Mouse (Mus musculus) heart, embryonic 16.5 days (tissue): Measurements from ENCODE around the gene Ppp1r32. TPM values are rescaled to one million over a fixed set of nuclear protein-coding genes. Genes with fewer than 3 reads are reported as not detected.
A peak's percentile ranks its signal among the peaks of the same experiment; 100 is the strongest.

ENCODE experiments used
- ATAC-seq: fragments of 200-750 bp; cut with Nextera tagmentation; replicated peaks from 2 replicates; pipeline ENCODE4 v1.8.0; 2017; ENCODE audit warnings: moderate number of reproducible peaks; ENCODE audit not compliant: insufficient read depth, low FRiP score; ENCODE audit errors: extremely low read depth
- H3K27ac ChIP-seq: fragments of 300-500 bp; sonication (generic); 2 replicates; pipeline ENCODE4 v1.5.1; 2014; ENCODE audit warnings: mild to moderate bottlenecking, low read length, control low read depth, moderate library complexity
- H3K27me3 ChIP-seq: fragments of 300-500 bp; sonication (generic); 2 replicates; pipeline ENCODE4 v1.6.1; 2014; ENCODE audit warnings: low read length, mixed read lengths; ENCODE audit not compliant: control insufficient read depth, insufficient read depth
- H3K36me3 ChIP-seq: fragments of 300-500 bp; sonication (generic); 2 replicates; pipeline ENCODE4 v1.6.1; 2014; ENCODE audit not compliant: control insufficient read depth, insufficient read depth
- H3K4me1 ChIP-seq: fragments of 300-500 bp; sonication (generic); 2 replicates; pipeline ENCODE4 v1.6.1; 2014; ENCODE audit warnings: low read length, mixed read lengths; ENCODE audit not compliant: control insufficient read depth, insufficient read depth
- H3K4me2 ChIP-seq: fragments of 300-500 bp; sonication (generic); 2 replicates; pipeline ENCODE4 v1.6.1; 2014; ENCODE audit warnings: low read depth, mild to moderate bottlenecking, control low read depth, low read length
- H3K4me3 ChIP-seq: fragments of 300-500 bp; sonication (generic); 2 replicates; pipeline ENCODE4 v1.5.1; 2014; ENCODE audit warnings: mild to moderate bottlenecking, control low read depth, low read length
- H3K9ac ChIP-seq: fragments of 300-500 bp; sonication (generic); 2 replicates; pipeline ENCODE4 v1.6.1; 2014; ENCODE audit warnings: low read length, control low read depth
- H3K9me3 ChIP-seq: fragments of 300-500 bp; sonication (generic); replicated peaks from 2 replicates; pipeline ENCODE4 v1.6.1; 2016; ENCODE audit warnings: low read length; ENCODE audit not compliant: control insufficient read depth
- WGBS: fragments of 180-500 bp; shearing (Covaris S2); extraction: QIAGEN DNeasy Blood & Tissue Kit; methylation state at CpG from one replicate; pipeline ENCODE4 v1.1.7; 2014; 5-methylcytosine and 5-hydroxymethylcytosine counted together
- polyA plus RNA-seq: library from polyadenylated mRNA; unstranded; fragments of >200 nt; fragmentation: Nextera tagmentation; extraction: Ambion mirVana; gene quantifications from 2 replicates; pipeline ENCODE4 v1.2.1, GENCODE M21; 2015

Gene Ppp1r32
- polyA plus RNA-seq, 1 experiment from 2014 or later: 0.13 TPM

DNA sequence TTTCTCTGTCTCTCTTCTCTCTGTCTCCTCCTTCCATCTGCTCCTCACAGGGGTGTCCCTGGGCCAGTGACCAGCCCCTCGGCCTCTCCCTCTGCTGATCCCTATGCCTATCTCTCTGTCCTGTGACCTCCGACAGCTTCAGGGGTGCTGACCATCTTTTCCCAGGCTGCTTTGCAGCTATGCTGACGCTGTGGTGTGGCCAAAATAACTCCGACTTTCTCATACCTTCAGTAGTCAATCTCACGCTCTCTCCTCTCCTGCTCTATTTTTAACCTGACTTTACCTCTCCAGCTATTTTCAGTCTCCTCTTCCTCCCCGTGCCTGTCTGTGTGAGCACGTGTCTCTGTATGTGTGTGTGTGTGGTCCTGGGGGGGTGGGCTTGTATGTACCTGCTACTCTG is 49.5 kb downstream of the Ppp1r32 start:
- H3K4me1 ChIP-seq: peaks cover 30% of the 10 kb centered on the region
- peak overlapping the region; percentile 13; the same call in 1 of the 2 replicates for H3K4me2 ChIP-seq
- no peak overlapping the region; the same call in 1 of the 2 replicates for H3K9ac ChIP-seq
- H3K9me3 ChIP-seq: no peaks in the 10 kb centered on the region
- WGBS: 39% methylated on average over 7 of the region's 7 CpGs
- H3K4me3 ChIP-seq: no peak overlapping the region
- peak overlapping the region; percentile 75 for H3K27ac ChIP-seq
- 0 out of 2 replicates have a peak, but pooled peaks have one; percentile 7 for ATAC-seq
- no peaks in the 10 kb centered on the region for H3K36me3 ChIP-seq
- no peaks in the 10 kb centered on the region for H3K27me3 ChIP-seq

DNA sequence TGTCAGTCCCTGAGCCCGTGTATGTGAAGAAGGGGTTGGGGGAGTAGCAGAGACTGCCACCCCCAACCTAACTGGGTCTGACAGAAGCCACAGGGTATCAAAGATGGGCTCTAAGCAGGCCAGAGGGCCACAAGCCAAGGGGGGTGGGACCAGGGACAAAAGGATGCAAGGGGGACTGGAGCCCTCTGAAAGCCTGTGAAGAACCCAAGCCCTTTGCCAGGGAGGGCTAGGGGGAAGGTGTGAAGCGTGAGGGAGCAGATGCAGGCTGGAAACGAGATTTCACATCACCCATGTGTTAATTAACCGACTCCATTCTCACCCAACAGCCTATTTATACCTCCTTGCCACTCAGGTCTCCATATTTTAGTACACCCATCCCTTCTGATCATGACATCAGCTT is 50.9 kb downstream of the Ppp1r32 start:
- no peak overlapping the region for H3K4me2 ChIP-seq
- H3K9ac ChIP-seq: no peak overlapping the region
- H3K27ac ChIP-seq: no peak overlapping the region
- H3K36me3 ChIP-seq: no peaks in the 10 kb centered on the region
- peaks cover 36% of the 10 kb centered on the region for H3K4me1 ChIP-seq
- H3K27me3 ChIP-seq: peaks cover 3% of the 10 kb centered on the region
- WGBS: 50% methylated on average over 4 of the region's 4 CpGs
- no peak overlapping the region for H3K4me3 ChIP-seq
- ATAC-seq: no peak
- no peaks in the 10 kb centered on the region for H3K9me3 ChIP-seq

DNA sequence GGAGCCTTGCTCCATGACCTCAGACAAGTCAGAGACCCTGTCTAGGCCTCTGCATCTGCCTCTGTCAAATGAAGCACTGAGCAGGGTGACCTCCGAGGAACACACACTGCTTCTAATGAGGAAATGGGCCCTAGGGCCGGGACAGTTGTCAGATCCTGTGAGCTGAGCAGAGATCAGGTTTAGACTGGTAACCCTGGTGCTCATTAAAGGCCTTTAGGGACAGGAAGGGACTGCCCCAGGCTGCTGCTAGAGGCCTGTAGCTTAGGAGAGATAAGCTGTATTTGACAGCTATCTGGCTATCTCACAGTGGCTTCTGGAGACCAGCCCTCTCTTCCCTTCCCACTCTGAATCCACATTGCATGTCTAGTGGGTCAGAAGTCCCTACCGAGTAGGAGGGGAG is 51.3 kb downstream of the Ppp1r32 start:
- Histone ChIP-seq H3K4me3 (no peak overlapping the region), H3K27ac (no peak overlapping the region), H3K4me2 (no peak overlapping the region), H3K4me1 (peaks cover 36% of the 10 kb centered on the region), H3K36me3 (no peaks in the 10 kb centered on the region), H3K9ac (no peak overlapping the region), H3K9me3 (no peaks in the 10 kb centered on the region), H3K27me3 (peaks cover 3% of the 10 kb centered on the region)
- WGBS: 29% methylated on average over 3 of the region's 3 CpGs
- no peak for ATAC-seq

DNA sequence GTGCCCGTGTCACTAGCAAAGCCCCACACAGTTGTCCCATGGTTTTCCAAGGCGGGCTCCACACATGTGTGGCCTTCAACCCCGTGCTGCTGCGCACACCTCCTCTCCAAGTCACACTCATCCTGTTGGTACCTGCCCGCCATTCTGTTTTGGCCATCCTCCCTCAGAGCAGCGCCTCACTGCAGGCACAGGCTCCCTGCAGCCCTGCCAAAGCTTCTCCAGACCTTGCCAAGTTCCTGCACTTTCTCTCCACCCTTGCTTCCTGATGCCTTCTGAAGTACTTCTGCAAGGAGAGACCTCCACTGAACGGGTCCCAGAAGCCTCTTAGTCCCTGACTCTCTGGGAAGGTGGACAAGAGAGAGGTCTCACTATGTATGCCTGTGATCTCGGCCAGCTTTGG is 53.4 kb downstream of the Ppp1r32 start:
- H3K27me3 ChIP-seq: peaks cover 9% of the 10 kb centered on the region
- no peak for ATAC-seq
- H3K9me3 ChIP-seq: no peaks in the 10 kb centered on the region
- 80% methylated on average over 8 of the region's 8 CpGs for WGBS
- H3K4me1 ChIP-seq: peaks cover 36% of the 10 kb centered on the region
- no peak overlapping the region for H3K9ac ChIP-seq
- no peak overlapping the region for H3K4me3 ChIP-seq
- no peaks in the 10 kb centered on the region for H3K36me3 ChIP-seq
- H3K27ac ChIP-seq: no peak overlapping the region
- no peak overlapping the region for H3K4me2 ChIP-seq

DNA sequence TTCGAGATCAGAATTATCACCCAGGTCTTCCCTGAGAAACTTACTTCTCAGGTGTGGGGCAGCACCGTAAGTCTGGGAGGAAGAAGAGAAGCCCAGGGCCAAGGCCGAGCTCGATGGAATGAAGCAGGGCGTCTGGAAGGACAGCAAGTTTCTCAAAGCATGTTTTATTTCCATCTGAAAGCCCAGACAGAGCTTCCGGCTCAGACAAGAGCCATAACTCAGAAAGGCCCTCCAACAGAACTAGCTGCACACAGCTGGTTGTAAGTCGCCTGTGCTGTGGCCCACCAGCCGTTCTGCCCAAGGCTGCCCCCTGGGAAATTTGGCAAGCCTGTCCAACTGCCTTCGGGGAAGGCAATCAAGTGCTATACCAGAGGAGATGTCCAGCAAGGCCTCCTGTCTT is 55.3 kb downstream of the Ppp1r32 start:
- ATAC-seq: no peak
- Histone ChIP-seq H3K4me2 (no peak overlapping the region), H3K4me1 (peaks cover 26% of the 10 kb centered on the region; the same call in 1 of the 2 replicates), H3K9ac (no peak overlapping the region), H3K9me3 (no peaks in the 10 kb centered on the region), H3K36me3 (no peaks in the 10 kb centered on the region), H3K27me3 (peaks cover 22% of the 10 kb centered on the region), H3K27ac (no peak overlapping the region), H3K4me3 (no peak overlapping the region)
- WGBS: 82% methylated on average over 9 of the region's 9 CpGs

DNA sequence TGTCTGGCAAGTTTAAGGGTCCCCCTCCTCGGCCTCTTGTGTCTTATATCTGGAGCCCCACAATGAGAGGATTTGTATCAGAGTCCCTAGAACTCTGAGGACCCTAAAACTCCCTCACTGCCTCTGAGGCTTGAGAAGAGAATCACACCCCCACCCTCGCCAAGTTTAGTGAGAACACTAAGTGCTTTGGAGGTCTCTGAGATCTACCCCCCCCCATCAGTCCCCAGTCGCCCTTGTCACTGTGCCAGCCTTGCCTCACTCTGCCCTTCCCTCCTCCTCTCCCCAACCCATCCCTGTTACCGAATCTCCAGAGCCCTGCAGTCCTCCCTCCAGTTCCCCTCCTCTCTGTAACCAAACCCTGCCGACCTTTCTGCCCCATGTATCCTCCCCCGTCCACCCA is 55.9 kb downstream of the Ppp1r32 start:
- H3K4me2 ChIP-seq: no peak overlapping the region
- H3K9me3 ChIP-seq: no peaks in the 10 kb centered on the region
- H3K27me3 ChIP-seq: peaks cover 25% of the 10 kb centered on the region
- ATAC-seq: no peak
- H3K9ac ChIP-seq: no peak overlapping the region
- H3K4me3 ChIP-seq: no peak overlapping the region
- peaks cover 31% of the 10 kb centered on the region for H3K4me1 ChIP-seq
- H3K27ac ChIP-seq: no peak overlapping the region
- WGBS: 45% methylated on average over 6 of the region's 6 CpGs
- H3K36me3 ChIP-seq: no peaks in the 10 kb centered on the region

DNA sequence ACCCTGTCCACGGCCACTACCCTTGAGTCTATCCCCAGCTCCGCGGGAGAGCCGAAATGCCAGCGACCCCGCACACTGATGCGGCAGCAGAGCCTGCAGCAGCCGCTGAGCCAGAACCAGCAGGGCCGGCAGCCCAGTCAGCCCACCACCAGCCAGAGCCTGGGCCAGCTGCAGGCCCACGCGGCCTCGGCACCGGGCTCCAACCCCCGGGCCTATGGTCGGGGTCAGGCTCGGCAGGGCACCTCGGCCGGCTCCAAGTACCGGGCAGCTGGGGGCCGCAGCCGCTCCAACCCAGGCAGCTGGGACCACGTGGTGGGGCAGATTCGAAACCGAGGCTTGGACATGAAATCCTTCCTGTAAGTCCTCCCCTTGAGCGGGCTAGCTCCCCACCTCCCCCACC is 56.4 kb downstream of the Ppp1r32 start:
- peaks cover 28% of the 10 kb centered on the region for H3K27me3 ChIP-seq
- no peak for ATAC-seq
- H3K4me2 ChIP-seq: no peak overlapping the region
- no peaks in the 10 kb centered on the region for H3K9me3 ChIP-seq
- no peak overlapping the region for H3K4me3 ChIP-seq
- 52% methylated on average over 25 of the region's 25 CpGs for WGBS
- no peaks in the 10 kb centered on the region for H3K36me3 ChIP-seq
- H3K4me1 ChIP-seq: peaks cover 27% of the 10 kb centered on the region
- no peak overlapping the region for H3K9ac ChIP-seq
- H3K27ac ChIP-seq: no peak overlapping the region

DNA sequence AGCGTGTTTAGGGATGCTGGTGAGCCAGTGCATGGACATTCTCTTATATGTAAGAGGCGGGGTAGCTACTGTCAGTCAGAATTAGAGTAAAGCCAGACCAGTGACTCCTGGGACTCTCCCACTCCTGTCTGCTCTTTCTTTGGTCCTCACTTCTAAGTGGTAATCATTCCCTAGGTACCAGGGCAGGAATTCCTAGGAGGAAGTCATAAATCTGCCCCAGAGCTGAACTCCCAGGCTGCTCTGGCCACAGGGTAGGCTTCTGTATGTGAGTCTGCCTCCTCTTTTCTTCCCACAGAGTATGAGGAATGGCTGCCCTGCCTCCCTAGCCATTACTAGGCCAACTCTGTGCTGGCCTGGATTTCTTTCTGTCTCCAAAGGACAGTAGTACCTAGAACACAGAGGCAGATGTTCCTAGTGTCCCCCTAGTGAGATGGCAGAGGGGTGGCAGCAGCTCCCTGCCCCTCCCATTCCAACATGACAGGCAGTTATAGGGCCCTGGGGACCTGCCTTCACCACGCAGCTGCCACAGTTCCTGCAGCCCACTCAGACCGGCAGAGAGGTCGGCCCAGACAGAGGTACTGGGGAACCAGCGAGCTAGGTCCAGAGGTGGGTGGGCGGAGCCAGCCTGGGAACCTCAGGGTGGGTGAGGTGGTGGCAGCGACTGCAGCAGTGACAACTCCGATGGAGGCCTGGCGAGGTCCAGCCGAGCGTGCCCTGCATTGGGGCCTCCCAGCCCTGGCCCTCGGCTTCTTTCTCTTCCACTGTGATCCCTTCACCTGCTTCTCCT is 57.1 kb downstream of the Ppp1r32 start:
- no peak overlapping the region for H3K4me2 ChIP-seq
- H3K4me1 ChIP-seq: peaks cover 27% of the 10 kb centered on the region
- H3K4me3 ChIP-seq: no peak overlapping the region
- H3K36me3 ChIP-seq: no peaks in the 10 kb centered on the region
- no peak for ATAC-seq
- no peak overlapping the region for H3K27ac ChIP-seq
- H3K9ac ChIP-seq: no peak overlapping the region
- H3K9me3 ChIP-seq: no peaks in the 10 kb centered on the region
- 57% methylated on average over 13 of the region's 13 CpGs for WGBS
- H3K27me3 ChIP-seq: peaks cover 29% of the 10 kb centered on the region

DNA sequence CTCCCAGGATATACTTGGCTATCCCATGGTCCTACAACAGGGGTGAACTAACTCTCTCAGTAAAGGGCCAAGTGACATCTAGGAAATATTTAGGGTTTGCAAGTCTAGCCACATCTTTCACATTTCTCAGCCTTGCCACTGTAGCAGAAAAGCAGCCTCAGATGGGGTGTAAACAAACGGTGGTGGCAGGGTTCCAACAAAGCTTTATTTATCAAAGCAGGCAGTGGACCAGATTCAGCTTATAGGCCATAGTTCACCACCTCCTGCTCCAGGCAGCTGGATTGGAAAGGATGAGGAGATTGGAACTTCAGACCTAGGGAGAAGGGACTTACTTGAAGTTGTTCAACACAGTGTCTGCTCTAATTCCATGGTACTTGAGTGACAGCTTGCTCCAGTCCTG is 58.0 kb downstream of the Ppp1r32 start:
- Histone ChIP-seq H3K4me3 (no peak overlapping the region), H3K27me3 (peaks cover 29% of the 10 kb centered on the region), H3K27ac (no peak overlapping the region), H3K36me3 (no peaks in the 10 kb centered on the region), H3K4me2 (no peak overlapping the region), H3K9me3 (no peaks in the 10 kb centered on the region), H3K9ac (no peak overlapping the region), H3K4me1 (peaks cover 24% of the 10 kb centered on the region)
- WGBS: 56% methylated on average over 1 of the region's 1 CpGs
- ATAC-seq: no peak
